Mouse (Mus musculus): Measurements from ENCODE around the gene Jak3.

DNA sequence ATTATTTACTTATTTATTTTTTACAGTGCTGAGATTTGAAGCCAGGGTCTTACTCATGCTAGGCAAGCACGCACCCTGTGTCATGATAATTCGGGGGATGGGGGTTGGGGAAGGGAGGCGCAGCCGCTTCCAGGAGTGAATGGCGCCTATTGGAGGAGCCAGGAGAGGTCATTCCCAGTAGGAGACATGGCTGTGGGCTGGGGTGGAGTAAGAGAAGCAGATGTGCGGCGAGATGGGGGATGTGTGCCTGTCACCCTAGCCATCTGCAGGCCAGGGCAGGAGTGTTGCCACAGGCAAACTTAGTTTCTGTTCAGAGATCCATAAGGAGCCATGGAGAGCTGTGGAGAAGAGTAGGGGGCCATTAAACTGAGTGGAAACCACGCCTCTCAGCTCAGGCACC lies 11.5 kb downstream of the Jak3 start:
- TF ChIP-seq CTCF (IDR thresholded peaks at IDR 0.05; ENCODE audit: insufficient read depth, low read length) (no peak), POLR2A (IDR thresholded peaks at IDR 0.05; ENCODE audit: borderline replicate concordance, extremely low read depth, low read depth, low read length) (no peak)

Measured in lung, adult 2 months (tissue).